Mouse (Mus musculus): ENCODE results near the gene 4933417A18Rik. TPM values are rescaled to one million over a fixed set of nuclear protein-coding genes. Genes with fewer than 3 reads are reported as not detected.
"Not testable (repeated sequence)": the region's sequence is repeated elsewhere in the genome, so short reads cannot be mapped to it uniquely, and the experiment has no call there.

Gene 4933417A18Rik
- total and polyA plus RNA-seq, 2 experiments, result not detected

DNA sequence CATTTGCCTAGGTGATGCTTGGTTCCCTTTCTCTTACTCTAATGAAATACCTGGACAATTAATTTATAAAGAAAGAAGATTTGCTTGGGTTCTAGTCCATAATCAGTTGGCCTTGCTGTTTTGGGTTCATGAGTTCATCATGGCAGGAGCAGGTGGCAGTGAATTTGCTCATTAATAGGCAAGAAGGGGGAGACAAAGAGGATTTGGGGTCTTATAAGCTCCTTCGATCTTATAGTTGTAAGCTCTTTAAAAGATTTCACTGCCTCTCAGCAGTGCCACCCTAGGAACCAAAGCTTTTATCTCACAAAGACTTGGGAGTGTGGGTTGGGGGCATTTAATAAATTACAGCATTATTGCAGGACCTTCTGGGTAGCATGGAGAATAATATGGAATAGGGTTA is 31.3 kb upstream of the 4933417A18Rik start:
- TF ChIP-seq CTCF (IDR thresholded peaks at IDR 0.05; ENCODE audit: low read depth, low read length), result no peak
- TF ChIP-seq POLR2A (IDR thresholded peaks at IDR 0.05; ENCODE audit: extremely low read depth, insufficient read depth, low read length), result no peak
- H3K36me3 ChIP-seq (ENCODE audit: control insufficient read depth, insufficient read depth, low read length), result peaks cover 83% of the 10 kb centered on the region
- H3K27me3 ChIP-seq (ENCODE audit: control insufficient read depth, insufficient read depth, low read length), result no peaks in the 10 kb centered on the region
- H3K27ac ChIP-seq (replicated peaks; ENCODE audit: insufficient read depth, low read depth, low read length), result no peak overlapping the region
- no peak for DNase-seq (ENCODE audit: extremely low read depth, low read depth, low spot score)
- H3K9ac ChIP-seq (ENCODE audit: low read depth, low read length), result no peak overlapping the region
- 97% methylated on average over 1 of the region's 1 CpGs for WGBS
- H3K4me3 ChIP-seq (ENCODE audit: insufficient read depth, low read depth, low read length), result no peak overlapping the region
- no peaks in the 10 kb centered on the region; the same call in 1 of the 2 replicates for H3K79me2 ChIP-seq (ENCODE audit: control insufficient read depth, insufficient read depth, low read length)
- H3K4me1 ChIP-seq (ENCODE audit: control insufficient read depth, insufficient read depth, low read length), result no peaks in the 10 kb centered on the region

DNA sequence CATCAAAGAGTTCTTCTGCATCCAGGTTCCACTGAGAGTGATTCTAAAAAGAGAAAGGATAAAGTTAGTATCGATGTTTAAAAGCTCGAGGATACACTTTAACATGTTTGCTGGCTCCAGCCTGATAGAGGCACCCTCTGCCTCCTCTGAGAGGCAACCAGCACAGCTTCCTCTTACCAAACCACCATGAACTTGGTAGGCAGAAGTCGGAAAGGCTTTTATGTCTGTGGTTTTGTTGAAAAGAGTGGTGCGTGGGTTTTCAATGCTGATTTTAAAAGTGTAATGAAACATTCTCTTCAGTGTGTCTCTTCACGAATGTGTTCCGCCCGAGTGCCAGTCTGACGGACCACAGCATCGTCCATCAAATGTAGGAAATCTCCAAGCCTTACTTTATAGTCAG is 9.6 kb upstream of the 4933417A18Rik start:
- no peak overlapping the region for H3K4me3 ChIP-seq (ENCODE audit: insufficient read depth, low read depth, low read length)
- TF ChIP-seq POLR2A (IDR thresholded peaks at IDR 0.05; ENCODE audit: extremely low read depth, insufficient read depth, low read length) (no peak), CTCF (IDR thresholded peaks at IDR 0.05; ENCODE audit: low read depth, low read length) (no peak)
- no peak overlapping the region for H3K27ac ChIP-seq (replicated peaks; ENCODE audit: insufficient read depth, low read depth, low read length)
- no peaks in the 10 kb centered on the region for H3K79me2 ChIP-seq (ENCODE audit: control insufficient read depth, insufficient read depth, low read length)
- DNase-seq (ENCODE audit: extremely low read depth, low read depth, low spot score), result no peak
- 88% methylated on average over 9 of the region's 9 CpGs for WGBS
- 0 out of 2 replicates have a peak, but pooled peaks cover 3% of the 10 kb centered on the region for H3K27me3 ChIP-seq (ENCODE audit: control insufficient read depth, insufficient read depth, low read length)
- no peaks in the 10 kb centered on the region for H3K4me1 ChIP-seq (ENCODE audit: control insufficient read depth, insufficient read depth, low read length)
- no peak overlapping the region for H3K9ac ChIP-seq (ENCODE audit: low read depth, low read length)
- H3K36me3 ChIP-seq (ENCODE audit: control insufficient read depth, insufficient read depth, low read length), result no peaks in the 10 kb centered on the region

DNA sequence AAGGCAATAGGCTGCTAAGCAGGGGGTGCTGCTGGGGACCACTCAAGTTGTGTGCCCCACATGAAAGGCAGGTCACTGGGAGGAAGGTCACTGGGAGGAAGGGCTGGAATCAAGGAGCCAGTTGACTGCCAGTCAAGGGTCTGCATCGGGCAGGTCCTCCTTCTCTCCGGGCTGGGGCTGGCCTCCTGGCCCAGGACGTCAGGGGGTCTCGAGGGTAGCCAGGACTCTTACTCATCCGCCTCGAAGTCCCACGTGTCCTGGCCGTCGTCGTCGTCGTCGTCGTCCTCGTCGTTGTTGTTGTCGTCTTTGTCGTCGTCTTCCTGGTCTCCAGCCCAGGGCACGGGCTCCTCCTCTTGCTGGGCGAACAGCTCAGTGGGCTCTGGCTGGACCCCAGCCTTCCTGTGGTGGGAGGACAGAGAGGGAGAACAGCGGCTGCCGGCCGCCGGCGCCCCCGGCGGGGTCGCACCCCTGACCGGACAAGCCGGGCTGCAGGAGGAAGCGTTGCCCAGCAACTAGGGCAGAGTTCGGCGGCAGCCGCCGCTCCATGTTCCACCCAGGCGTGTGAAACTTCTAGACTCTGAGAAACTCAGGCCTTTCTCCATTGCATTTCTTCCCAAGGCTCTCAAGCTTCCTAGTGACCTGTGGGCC is 7.6 kb upstream of the 4933417A18Rik start:
- no peak overlapping the region for H3K9ac ChIP-seq (ENCODE audit: low read depth, low read length)
- peak overlapping the region; percentile 9; the same call in 1 of the 2 replicates for H3K4me3 ChIP-seq (ENCODE audit: insufficient read depth, low read depth, low read length)
- no peaks in the 10 kb centered on the region for H3K79me2 ChIP-seq (ENCODE audit: control insufficient read depth, insufficient read depth, low read length)
- DNase-seq (ENCODE audit: extremely low read depth, low read depth, low spot score), result no peak
- no peaks in the 10 kb centered on the region for H3K36me3 ChIP-seq (ENCODE audit: control insufficient read depth, insufficient read depth, low read length)
- H3K27ac ChIP-seq (replicated peaks; ENCODE audit: insufficient read depth, low read depth, low read length), result no peak overlapping the region
- no peaks in the 10 kb centered on the region for H3K4me1 ChIP-seq (ENCODE audit: control insufficient read depth, insufficient read depth, low read length)
- WGBS, result 20% methylated on average over 37 of the region's 37 CpGs
- TF ChIP-seq CTCF (IDR thresholded peaks at IDR 0.05; ENCODE audit: low read depth, low read length), result no peak
- no peak for TF ChIP-seq POLR2A (IDR thresholded peaks at IDR 0.05; ENCODE audit: extremely low read depth, insufficient read depth, low read length)
- H3K27me3 ChIP-seq (ENCODE audit: control insufficient read depth, insufficient read depth, low read length), result 0 out of 2 replicates have a peak, but pooled peaks cover 3% of the 10 kb centered on the region

DNA sequence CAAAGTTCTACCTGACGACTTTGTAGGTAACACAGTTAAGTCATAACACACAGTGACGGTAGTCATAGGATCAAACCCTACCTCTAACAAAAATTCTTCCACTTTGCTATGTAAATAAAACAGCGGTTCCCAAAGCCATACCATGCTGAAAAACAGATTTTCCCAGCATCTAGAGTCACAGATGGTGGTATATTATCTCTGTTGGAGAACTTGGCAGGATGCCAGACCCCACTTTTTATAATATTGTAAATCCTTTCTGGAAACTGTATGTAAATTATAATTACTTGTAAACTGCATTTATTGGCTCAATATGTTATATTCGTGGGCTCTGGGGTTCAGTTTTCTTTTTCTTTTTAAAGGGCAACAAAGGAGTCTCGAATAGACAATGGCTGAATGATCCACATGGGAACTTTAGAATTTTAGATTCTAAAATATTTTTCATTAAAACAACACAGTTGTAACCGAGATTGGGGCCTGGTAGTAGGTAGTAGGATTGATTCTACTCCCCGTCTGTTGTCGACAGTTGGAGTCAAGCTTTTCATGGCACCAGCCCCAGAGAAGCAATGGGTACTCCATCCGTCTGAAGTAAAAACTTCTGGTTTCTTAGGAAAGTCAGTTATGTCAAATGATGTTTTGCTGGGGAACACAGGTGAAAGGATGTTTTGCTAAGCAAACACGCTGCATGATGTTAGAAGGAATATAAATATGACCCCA is 10.9 kb downstream of the 4933417A18Rik start:
- Histone ChIP-seq H3K9ac (ENCODE audit: low read depth, low read length) (no peak overlapping the region), H3K27ac (replicated peaks; ENCODE audit: insufficient read depth, low read depth, low read length) (no peak overlapping the region), H3K4me3 (ENCODE audit: insufficient read depth, low read depth, low read length) (no peak overlapping the region), H3K27me3 (ENCODE audit: control insufficient read depth, insufficient read depth, low read length) (no peaks in the 10 kb centered on the region), H3K79me2 (ENCODE audit: control insufficient read depth, insufficient read depth, low read length) (no peaks in the 10 kb centered on the region), H3K4me1 (ENCODE audit: control insufficient read depth, insufficient read depth, low read length) (no peaks in the 10 kb centered on the region), H3K36me3 (ENCODE audit: control insufficient read depth, insufficient read depth, low read length) (no peaks in the 10 kb centered on the region)
- TF ChIP-seq CTCF (IDR thresholded peaks at IDR 0.05; ENCODE audit: low read depth, low read length), result no peak
- TF ChIP-seq POLR2A (IDR thresholded peaks at IDR 0.05; ENCODE audit: extremely low read depth, insufficient read depth, low read length), result no peak
- WGBS, result 87% methylated on average over 10 of the region's 10 CpGs
- DNase-seq (ENCODE audit: extremely low read depth, low read depth, low spot score), result no peak

DNA sequence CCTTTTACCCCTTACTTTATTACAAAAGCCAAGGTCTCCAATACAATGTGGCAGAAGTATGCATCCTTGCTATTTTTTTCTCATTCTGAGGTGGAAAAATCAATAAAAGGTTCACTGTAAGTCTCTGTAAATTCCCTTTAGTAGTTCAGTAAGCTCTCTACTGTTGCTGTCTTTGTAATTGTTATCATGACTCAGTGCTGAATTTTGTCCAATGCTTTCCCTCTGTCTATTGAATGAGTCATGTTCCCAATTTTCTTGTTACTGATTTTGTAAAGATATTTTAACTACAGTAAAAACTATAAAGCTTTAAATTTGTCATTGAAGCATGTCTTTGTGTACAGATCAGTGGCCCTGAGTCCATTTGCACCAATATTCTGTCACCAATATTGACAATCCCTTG is 18.2 kb downstream of the 4933417A18Rik start:
- H3K36me3 ChIP-seq (ENCODE audit: control insufficient read depth, insufficient read depth, low read length), result no peaks in the 10 kb centered on the region

DNA sequence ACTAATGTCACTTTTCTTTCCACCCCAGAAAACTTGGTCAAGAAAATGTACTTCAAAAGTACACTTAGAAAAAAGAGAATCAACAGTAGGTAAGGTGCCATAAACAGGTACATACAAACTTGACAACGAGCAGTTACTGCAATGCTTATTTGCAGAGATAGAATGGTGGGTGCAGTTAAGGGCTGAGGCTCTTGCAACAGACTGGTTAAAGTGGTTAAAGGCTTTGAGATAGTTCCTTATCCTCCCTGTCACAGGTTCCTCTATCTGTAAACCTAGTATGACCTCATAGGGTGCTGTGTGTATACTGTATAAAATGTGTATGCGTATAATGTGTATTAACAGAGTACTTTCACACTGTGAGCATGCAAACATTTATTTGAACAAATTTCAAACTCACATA is 27.2 kb downstream of the 4933417A18Rik start:
- H3K4me1 ChIP-seq (ENCODE audit: control insufficient read depth, insufficient read depth, low read length); H3K36me3 ChIP-seq (ENCODE audit: control insufficient read depth, insufficient read depth, low read length); H3K27me3 ChIP-seq (ENCODE audit: control insufficient read depth, insufficient read depth, low read length); H3K27ac ChIP-seq (replicated peaks; ENCODE audit: insufficient read depth, low read depth, low read length); H3K79me2 ChIP-seq (ENCODE audit: control insufficient read depth, insufficient read depth, low read length); H3K4me3 ChIP-seq (ENCODE audit: insufficient read depth, low read depth, low read length); H3K9ac ChIP-seq (ENCODE audit: low read depth, low read length); DNase-seq (ENCODE audit: extremely low read depth, low read depth, low spot score): not testable (repeated sequence)
- WGBS, result 90% methylated on average over 2 of the region's 2 CpGs

More for the DNA sequence above, 18.2 kb downstream of the 4933417A18Rik start:
- H3K4me3 ChIP-seq (ENCODE audit: insufficient read depth, low read depth, low read length), result no peak overlapping the region
- H3K27me3 ChIP-seq (ENCODE audit: control insufficient read depth, insufficient read depth, low read length), result no peaks in the 10 kb centered on the region
- no peaks in the 10 kb centered on the region for H3K79me2 ChIP-seq (ENCODE audit: control insufficient read depth, insufficient read depth, low read length)
- no peak for TF ChIP-seq POLR2A (IDR thresholded peaks at IDR 0.05; ENCODE audit: extremely low read depth, insufficient read depth, low read length)
- no peak for TF ChIP-seq CTCF (IDR thresholded peaks at IDR 0.05; ENCODE audit: low read depth, low read length)
- H3K9ac ChIP-seq (ENCODE audit: low read depth, low read length), result no peak overlapping the region
- H3K4me1 ChIP-seq (ENCODE audit: control insufficient read depth, insufficient read depth, low read length), result no peaks in the 10 kb centered on the region
- no peak for DNase-seq (ENCODE audit: extremely low read depth, low read depth, low spot score)
- H3K27ac ChIP-seq (replicated peaks; ENCODE audit: insufficient read depth, low read depth, low read length), result no peak overlapping the region

Data from liver, adult 2 months (tissue).